Mouse (Mus musculus): ENCODE results near the gene Hnrnpr.

Hnrnpr gene

DNA sequence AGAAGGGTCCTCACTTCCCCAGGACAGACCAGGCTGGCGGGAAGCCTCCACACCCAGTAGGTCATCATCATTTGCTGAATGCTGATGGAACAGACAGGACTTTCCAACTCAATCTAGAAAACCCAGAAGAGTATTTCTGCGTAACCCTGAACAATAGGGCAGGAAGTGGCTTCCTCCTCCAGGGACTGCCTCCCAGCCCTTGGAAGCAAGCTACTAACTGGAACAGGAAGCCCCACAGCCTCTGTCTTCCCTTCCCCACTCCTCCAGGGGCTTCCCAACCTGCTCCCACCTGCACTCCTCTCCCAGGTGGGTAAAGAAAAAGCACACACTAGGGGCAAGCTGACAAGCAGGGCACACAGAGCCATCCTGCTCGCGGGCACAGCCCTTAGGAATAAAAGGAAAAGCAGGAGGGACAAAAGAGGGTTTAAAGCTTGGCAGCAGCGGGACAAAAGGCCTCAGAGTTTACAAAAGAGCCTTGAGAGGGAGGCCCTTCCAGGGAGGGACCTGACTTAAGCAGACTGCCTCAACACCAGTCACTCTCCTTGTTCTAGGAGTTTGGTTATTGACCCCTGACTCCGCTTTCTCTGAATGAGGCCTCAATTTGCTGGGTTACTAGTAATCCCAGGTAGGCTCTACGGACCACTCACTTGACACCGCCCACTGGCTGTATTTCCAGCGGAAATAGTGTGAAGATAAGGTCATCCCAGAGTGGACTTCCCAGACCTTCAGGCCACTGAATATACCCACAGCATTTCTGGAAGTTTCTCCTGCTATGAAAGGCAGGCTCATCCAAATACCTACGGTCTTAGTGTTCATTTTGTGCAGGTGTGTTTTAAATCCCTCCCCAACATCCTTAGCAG lies 27.9 kb upstream of the Hnrnpr start:
- H3K36me3 ChIP-seq (ENCODE audit: insufficient read depth, low read length): peaks cover 24% of the 10 kb centered on the region
- no peak overlapping the region for H3K4me3 ChIP-seq (replicated peaks; ENCODE audit: low read length)
- H3K9me3 ChIP-seq (ENCODE audit: low read length): no peaks in the 10 kb centered on the region
- TF ChIP-seq NANOG (IDR thresholded peaks at IDR 0.05; ENCODE audit: borderline replicate concordance, low read length) (no peak), CTCF (conservative IDR thresholded peaks at IDR 0.05; ENCODE audit: low read length) (no peak), POU5F1 (IDR thresholded peaks at IDR 0.05; ENCODE audit: borderline replicate concordance, low read length) (no peak)
- no peaks in the 10 kb centered on the region for H3K27me3 ChIP-seq (ENCODE audit: insufficient read depth, low read length)
- H3K4me1 ChIP-seq (replicated peaks; ENCODE audit: low read depth, low read length): peaks cover 47% of the 10 kb centered on the region

DNA sequence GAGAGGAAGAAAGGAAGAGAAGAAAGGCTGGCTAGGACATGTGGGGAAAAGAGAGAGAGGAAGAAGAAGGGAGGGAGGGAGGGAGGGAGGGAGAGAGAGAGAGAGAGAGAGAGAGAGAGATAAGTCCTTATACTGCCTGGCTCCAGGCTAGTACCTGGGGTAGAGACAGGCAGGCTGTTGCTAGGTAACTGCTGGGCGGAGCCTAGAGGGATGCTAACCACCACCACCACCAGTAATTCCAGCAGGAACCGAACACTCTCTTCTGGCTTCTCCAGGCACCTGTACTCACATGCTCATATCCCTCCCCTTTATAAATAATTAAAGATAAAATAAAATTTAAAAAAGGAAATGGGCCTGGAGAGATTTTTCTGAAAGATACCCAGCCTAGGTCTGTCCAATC lies 27.0 kb upstream of the Hnrnpr start:
- Histone ChIP-seq H3K4me3 (replicated peaks; ENCODE audit: low read length) (no peak overlapping the region), H3K9me3 (ENCODE audit: low read length) (no peaks in the 10 kb centered on the region; the same call in 1 of the 2 replicates), H3K4me1 (replicated peaks; ENCODE audit: low read depth, low read length) (peaks cover 47% of the 10 kb centered on the region), H3K27me3 (ENCODE audit: insufficient read depth, low read length) (peaks cover 1% of the 10 kb centered on the region), H3K36me3 (ENCODE audit: insufficient read depth, low read length) (peaks cover 29% of the 10 kb centered on the region)
- no peak for TF ChIP-seq CTCF (conservative IDR thresholded peaks at IDR 0.05; ENCODE audit: low read length)
- no peak for TF ChIP-seq NANOG (IDR thresholded peaks at IDR 0.05; ENCODE audit: borderline replicate concordance, low read length)
- TF ChIP-seq POU5F1 (IDR thresholded peaks at IDR 0.05; ENCODE audit: borderline replicate concordance, low read length): no peak

DNA sequence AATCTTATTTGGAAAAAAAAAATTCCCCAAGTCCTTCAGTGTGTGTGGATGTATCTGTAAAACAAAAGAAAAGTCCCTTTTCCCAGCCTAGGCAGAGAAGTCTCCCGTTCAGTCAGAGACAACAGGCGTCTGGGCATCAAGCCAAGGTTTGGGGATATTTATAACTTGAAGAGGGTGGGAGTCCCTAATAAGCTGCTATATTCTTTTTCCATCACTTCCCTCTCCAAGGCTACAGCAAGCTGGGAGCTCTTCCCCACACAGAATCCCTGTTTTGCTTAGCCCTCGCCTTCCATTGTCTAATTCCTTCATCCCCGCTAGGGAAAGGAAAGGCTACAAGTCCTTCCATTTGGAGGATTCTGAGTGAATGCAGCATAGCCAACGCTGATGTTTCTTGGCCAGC lies 26.3 kb upstream of the Hnrnpr start, which contains the start of gene Zfp46:
Zfp46 (plus strand) TSS at position 229 of the 400 bp plus-strand sequence.
- Histone ChIP-seq H3K9me3 (ENCODE audit: low read length) (no peaks in the 10 kb centered on the region; the same call in 1 of the 2 replicates), H3K4me3 (replicated peaks; ENCODE audit: low read length) (peak within 1 kb of the TSS; percentile 86), H3K4me1 (replicated peaks; ENCODE audit: low read depth, low read length) (peaks cover 51% of the 10 kb centered on the region), H3K27me3 (ENCODE audit: insufficient read depth, low read length) (peaks cover 8% of the 10 kb centered on the region), H3K36me3 (ENCODE audit: insufficient read depth, low read length) (peaks cover 24% of the 10 kb centered on the region)
- TF ChIP-seq CTCF (conservative IDR thresholded peaks at IDR 0.05; ENCODE audit: low read length): no peak
- TF ChIP-seq NANOG (IDR thresholded peaks at IDR 0.05; ENCODE audit: borderline replicate concordance, low read length): no peak
- TF ChIP-seq POU5F1 (IDR thresholded peaks at IDR 0.05; ENCODE audit: borderline replicate concordance, low read length): no peak

DNA sequence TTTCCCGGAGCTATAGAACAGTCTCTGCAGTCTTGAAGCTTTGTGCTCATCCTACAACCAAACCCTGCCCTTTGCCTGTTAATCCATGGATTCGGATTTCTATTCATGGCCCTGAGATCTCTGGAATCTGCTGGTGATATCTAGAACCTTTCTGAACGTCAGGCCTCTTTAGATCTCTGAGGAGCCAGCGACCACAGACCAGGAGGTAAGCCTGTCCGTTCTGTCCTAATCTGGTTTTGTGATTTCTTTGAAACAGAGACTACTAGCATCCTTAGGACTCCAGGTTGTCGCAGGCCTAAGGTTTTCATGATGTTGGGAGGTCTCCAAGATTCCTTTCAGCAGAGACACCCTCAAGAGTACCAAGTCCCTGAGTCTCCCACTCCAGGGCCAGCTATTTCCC lies 25.9 kb upstream of the Hnrnpr start:
- peaks cover 26% of the 10 kb centered on the region for H3K36me3 ChIP-seq (ENCODE audit: insufficient read depth, low read length)
- TF ChIP-seq NANOG (IDR thresholded peaks at IDR 0.05; ENCODE audit: borderline replicate concordance, low read length) (no peak), CTCF (conservative IDR thresholded peaks at IDR 0.05; ENCODE audit: low read length) (no peak), POU5F1 (IDR thresholded peaks at IDR 0.05; ENCODE audit: borderline replicate concordance, low read length) (no peak)
- H3K9me3 ChIP-seq (ENCODE audit: low read length): no peaks in the 10 kb centered on the region; the same call in 1 of the 2 replicates
- peak overlapping the region; percentile 86; the same call in 1 of the 2 replicates for H3K4me3 ChIP-seq (replicated peaks; ENCODE audit: low read length)
- peaks cover 56% of the 10 kb centered on the region for H3K4me1 ChIP-seq (replicated peaks; ENCODE audit: low read depth, low read length)
- H3K27me3 ChIP-seq (ENCODE audit: insufficient read depth, low read length): peaks cover 12% of the 10 kb centered on the region

DNA sequence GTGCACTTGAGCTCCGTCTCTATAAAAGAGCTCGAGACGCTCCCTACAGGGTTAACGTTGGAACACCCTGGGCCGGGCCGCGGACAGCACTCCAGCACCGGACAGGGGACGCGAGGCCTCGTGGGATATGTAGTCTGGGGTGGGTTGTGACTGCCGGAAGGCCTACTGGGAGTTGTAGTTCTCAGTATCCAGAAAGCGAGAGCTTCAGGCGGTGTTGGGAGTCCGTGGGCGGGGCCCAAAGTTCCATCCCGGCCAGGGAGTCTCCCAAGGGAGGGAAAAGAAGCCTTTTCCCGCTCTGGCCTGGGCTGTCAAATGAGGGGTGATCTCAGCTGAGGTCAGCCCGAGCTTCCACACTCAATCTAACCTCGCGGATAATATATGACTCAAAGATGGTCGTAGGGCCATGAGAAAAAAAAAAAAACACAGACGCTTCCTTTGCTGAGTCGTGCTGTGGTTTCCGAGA lies 25.4 kb upstream of the Hnrnpr start:
- Histone ChIP-seq H3K4me3 (replicated peaks; ENCODE audit: low read length) (peak overlapping the region; percentile 86), H3K36me3 (ENCODE audit: insufficient read depth, low read length) (peaks cover 30% of the 10 kb centered on the region), H3K4me1 (replicated peaks; ENCODE audit: low read depth, low read length) (peaks cover 61% of the 10 kb centered on the region), H3K9me3 (ENCODE audit: low read length) (no peaks in the 10 kb centered on the region; the same call in 1 of the 2 replicates), H3K27me3 (ENCODE audit: insufficient read depth, low read length) (peaks cover 17% of the 10 kb centered on the region)
- TF ChIP-seq POU5F1 (IDR thresholded peaks at IDR 0.05; ENCODE audit: borderline replicate concordance, low read length): no peak

DNA sequence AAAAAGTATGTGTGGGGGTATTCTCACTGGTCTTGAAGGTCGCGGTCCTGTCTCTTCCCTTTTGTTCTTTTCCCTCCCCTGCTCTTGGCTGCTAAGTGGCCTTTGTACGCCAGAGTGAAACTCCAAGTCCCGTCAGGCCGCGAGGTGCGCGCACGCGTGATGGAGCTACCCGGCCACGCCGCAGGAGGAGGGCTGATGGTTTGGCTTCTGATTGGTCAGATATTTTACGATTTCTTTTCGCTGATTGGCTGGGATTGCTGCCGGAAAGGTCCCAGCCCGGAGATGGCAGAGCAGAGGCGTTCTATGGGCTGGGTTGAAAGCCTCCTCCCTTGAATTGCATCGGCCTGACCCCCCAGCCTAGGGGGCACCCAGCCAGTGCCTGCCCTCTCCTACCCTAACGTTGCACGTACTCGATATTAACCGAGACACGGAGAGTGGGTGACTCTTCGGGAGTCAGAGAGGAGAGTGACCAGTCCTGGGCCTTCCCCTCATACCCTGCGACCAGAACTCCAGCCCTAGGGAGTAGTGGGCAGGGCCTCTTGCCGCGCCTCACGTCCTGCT lies 24.9 kb upstream of the Hnrnpr start:
- Histone ChIP-seq H3K4me3 (replicated peaks; ENCODE audit: low read length) (peak overlapping the region; percentile 86), H3K4me1 (replicated peaks; ENCODE audit: low read depth, low read length) (peaks cover 66% of the 10 kb centered on the region), H3K9me3 (ENCODE audit: low read length) (no peaks in the 10 kb centered on the region; the same call in 1 of the 2 replicates), H3K27me3 (ENCODE audit: insufficient read depth, low read length) (peaks cover 22% of the 10 kb centered on the region), H3K36me3 (ENCODE audit: insufficient read depth, low read length) (peaks cover 32% of the 10 kb centered on the region)
- TF ChIP-seq NANOG (IDR thresholded peaks at IDR 0.05; ENCODE audit: borderline replicate concordance, low read length) (no peak), POU5F1 (IDR thresholded peaks at IDR 0.05; ENCODE audit: borderline replicate concordance, low read length) (no peak), CTCF (conservative IDR thresholded peaks at IDR 0.05; ENCODE audit: low read length) (no peak)

DNA sequence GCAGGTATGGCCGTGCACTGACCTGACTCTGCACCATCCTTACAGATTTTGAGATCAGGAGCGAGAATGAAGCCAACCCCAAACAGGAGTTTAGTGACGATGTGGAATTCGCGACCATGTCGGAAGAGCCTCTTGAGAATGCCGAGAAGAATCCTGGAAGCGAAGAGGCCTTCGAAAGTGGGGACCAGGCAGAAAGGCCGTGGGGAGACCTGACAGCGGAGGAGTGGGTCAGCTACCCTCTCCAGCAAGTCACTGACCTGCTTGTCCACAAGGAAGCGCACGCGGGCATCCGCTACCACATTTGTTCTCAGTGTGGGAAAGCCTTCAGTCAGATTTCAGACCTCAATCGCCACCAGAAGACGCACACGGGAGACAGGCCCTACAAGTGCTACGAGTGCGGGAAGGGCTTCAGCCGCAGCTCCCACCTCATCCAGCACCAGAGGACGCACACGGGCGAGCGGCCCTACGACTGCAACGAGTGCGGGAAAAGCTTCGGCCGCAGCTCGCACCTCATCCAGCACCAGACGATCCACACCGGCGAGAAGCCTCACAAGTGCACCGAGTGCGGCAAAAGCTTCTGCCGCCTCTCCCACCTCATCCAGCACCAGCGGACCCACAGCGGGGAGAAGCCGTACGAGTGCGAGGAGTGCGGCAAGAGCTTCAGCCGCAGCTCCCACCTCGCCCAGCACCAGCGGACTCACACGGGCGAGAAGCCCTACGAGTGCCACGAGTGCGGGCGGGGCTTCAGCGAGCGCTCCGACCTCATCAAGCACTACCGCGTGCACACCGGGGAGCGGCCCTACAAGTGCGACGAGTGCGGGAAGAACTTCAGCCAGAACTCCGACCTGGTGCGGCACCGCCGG lies 20.6 kb upstream of the Hnrnpr start:
- Histone ChIP-seq H3K36me3 (ENCODE audit: insufficient read depth, low read length) (peaks cover 45% of the 10 kb centered on the region), H3K27me3 (ENCODE audit: insufficient read depth, low read length) (peaks cover 25% of the 10 kb centered on the region), H3K4me3 (replicated peaks; ENCODE audit: low read length) (peak overlapping the region; percentile 72), H3K4me1 (replicated peaks; ENCODE audit: low read depth, low read length) (peaks cover 56% of the 10 kb centered on the region), H3K9me3 (ENCODE audit: low read length) (no peaks in the 10 kb centered on the region; the same call in 1 of the 2 replicates)
- TF ChIP-seq NANOG (IDR thresholded peaks at IDR 0.05; ENCODE audit: borderline replicate concordance, low read length) (no peak), CTCF (conservative IDR thresholded peaks at IDR 0.05; ENCODE audit: low read length) (no peak), POU5F1 (IDR thresholded peaks at IDR 0.05; ENCODE audit: borderline replicate concordance, low read length) (no peak)

Data from E14TG2a.4 (cell line).